ENCODE assay signal across 30 mouse cellular contexts in genomic region chr7:138913616-138914015, GRCm38 (mm10). TPM values are rescaled to one million over a fixed set of nuclear protein-coding genes. Genes with fewer than 3 reads are reported as not detected.
DNase-seq lines count a peak whose midpoint lies in the region; ATAC-seq lines count a peak whose summit lies in the region.
"Had no signal": no experiment of that assay in that cellular context is flagged by ENCODE, and none has a peak within 500 bp of the region (broad histone marks: within the 10 kb centered on the region; RNA-seq: fewer than 3 reads in every experiment).

No protein-coding gene starts in this region.

- no peaks in the 10 kb centered on the region for H3K36me3 ChIP-seq in liver, embryonic 15.5 days (replicated peaks)
- H3K36me3 ChIP-seq: embryonic facial prominence, embryonic 10.5 days; embryonic facial prominence, embryonic 13.5 days; forebrain, embryonic 12.5 days; forebrain, embryonic 15.5 days; hindbrain, embryonic 12.5 days; hindbrain, embryonic 15.5 days had no signal

- no peak for ATAC-seq in liver, embryonic 15.5 days (ENCODE audit: insufficient read depth)
- ATAC-seq: activated CD4-positive, CD25-positive, alpha-beta regulatory T cell, adult 4 months; CD4-positive, CD25-positive, alpha-beta regulatory T cell, adult 4 months; forebrain, embryonic 15.5 days; intestine, postnatal 0 days had no signal

- H3K4me2 ChIP-seq in liver, embryonic 15.5 days: no peak overlapping the region
- H3K4me2 ChIP-seq: embryonic facial prominence, embryonic 13.5 days; forebrain, embryonic 12.5 days; forebrain, embryonic 15.5 days; heart, embryonic 11.5 days; hindbrain, embryonic 12.5 days; hindbrain, embryonic 15.5 days had no signal

- H3K9me3 ChIP-seq in liver, embryonic 15.5 days (replicated peaks): no peaks in the 10 kb centered on the region
- H3K9me3 ChIP-seq: embryonic facial prominence, embryonic 10.5 days; embryonic facial prominence, embryonic 13.5 days; forebrain, embryonic 12.5 days; forebrain, embryonic 15.5 days; hindbrain, embryonic 12.5 days; hindbrain, embryonic 15.5 days had no signal

- peaks cover 26% of the 10 kb centered on the region for H3K4me1 ChIP-seq in liver, embryonic 15.5 days (replicated peaks)
- H3K4me1 ChIP-seq in brown adipose tissue, adult 24 weeks (ENCODE audit: control insufficient read depth, insufficient read depth, insufficient read length, low read length): no peaks in the 10 kb centered on the region; the same call in 1 of the 2 replicates

- 48% methylated on average over 3 of the region's 3 CpGs for WGBS in liver, embryonic 15.5 days (ENCODE audit: insufficient replicate concordance)

- DNase-seq in adrenal gland, postnatal 10 days: peak; percentile 47
- DNase-seq in adrenal gland, adult 18-20 months (ENCODE audit: low spot score in 2 of 2): no peak
- DNase-seq in liver: no peak
- DNase-seq in adrenal gland, postnatal 14 days: peak; percentile 63
- DNase-seq in lung, postnatal 25 days (ENCODE audit: low spot score): no peak
- no peak for DNase-seq in embryo, embryonic 9.5 days (ENCODE audit: extremely low spot score)
- DNase-seq: cerebellum, adult 2 months; cerebellum, adult 9-11 months; cerebellum, postnatal 25 days; gastrocnemius, postnatal 10 days; heart, adult 11 months had no signal

- H3K27me3 ChIP-seq in liver, embryonic 15.5 days: no peaks in the 10 kb centered on the region
- H3K27me3 ChIP-seq: embryonic facial prominence, embryonic 13.5 days; forebrain, embryonic 15.5 days had no signal

- 0 out of 2 replicates have a peak overlapping the region, but pooled peaks have one; percentile 19 for H3K27ac ChIP-seq in liver, embryonic 15.5 days (replicated peaks)
- peak overlapping the region; percentile 41; the same call in 1 of the 2 replicates for H3K27ac ChIP-seq in brown adipose tissue, adult 24 weeks (replicated peaks; ENCODE audit: low read depth, low read length)
- H3K27ac ChIP-seq: embryonic facial prominence, embryonic 10.5 days; embryonic facial prominence, embryonic 13.5 days; forebrain, embryonic 12.5 days; forebrain, embryonic 15.5 days; hindbrain, embryonic 12.5 days; hindbrain, embryonic 15.5 days had no signal

- H3K4me3 ChIP-seq in liver, embryonic 15.5 days (replicated peaks): no peak overlapping the region
- H3K4me3 ChIP-seq in brown adipose tissue, adult 24 weeks (ENCODE audit: insufficient read depth, low read depth, low read length): no peak overlapping the region
- H3K4me3 ChIP-seq: embryonic facial prominence, embryonic 10.5 days; embryonic facial prominence, embryonic 13.5 days; erythroblast, embryonic 14.5 days; forebrain, embryonic 12.5 days; forebrain, embryonic 15.5 days; hindbrain, embryonic 12.5 days; hindbrain, embryonic 15.5 days had no signal

- H3K9ac ChIP-seq in liver, embryonic 15.5 days: no peak overlapping the region
- H3K9ac ChIP-seq: embryonic facial prominence, embryonic 13.5 days; forebrain, embryonic 12.5 days; forebrain, embryonic 15.5 days; hindbrain, embryonic 12.5 days; hindbrain, embryonic 15.5 days had no signal

RNA-seq across cellular contexts. Expression of gene Bnip3, which starts 4.3 kb away (rescaled TPM):
- 100 to 1,000 TPM; 167 to 263 TPM for total RNA-seq in adrenal gland, postnatal 10 days (2021)
- 100 to 1,000 TPM; 143 to 261 TPM for total RNA-seq in adrenal gland, adult 18-20 months (2021)
- 119 and 126 TPM in 2 replicates for polyA plus RNA-seq in liver, embryonic 15.5 days (2015; fragmentation: Nextera tagmentation; extraction: Ambion mirVana)
- total RNA-seq in adrenal gland, postnatal 14 days (2021): 233 and 293 TPM in 2 replicates
- polyA plus RNA-seq in brown adipose tissue, adult 24 weeks (2012; ENCODE audit: insufficient read depth, insufficient read length, missing spikeins): 291 and 323 TPM in 2 replicates

RNA-seq across cellular contexts. Expression of gene Jakmip3, which starts 26.9 kb away (rescaled TPM):
- total RNA-seq in adrenal gland, postnatal 10 days (2021): 1 to 10 TPM; 2.1 to 3.5 TPM
- 1 to 10 TPM; 4.4 to 5.4 TPM for total RNA-seq in adrenal gland, adult 18-20 months (2021)
- polyA plus RNA-seq in liver, embryonic 15.5 days (2015; fragmentation: Nextera tagmentation; extraction: Ambion mirVana): not detected in 2 replicates
- 3.9 and 4.7 TPM in 2 replicates for total RNA-seq in adrenal gland, postnatal 14 days (2021)
- polyA plus RNA-seq in brown adipose tissue, adult 24 weeks (2012; ENCODE audit: insufficient read depth, insufficient read length, missing spikeins): not detected in 2 replicates
- total RNA-seq: common myeloid progenitor, adult 5-6 weeks; gastrocnemius, postnatal 4 days; hematopoietic stem cell, adult 5-6 weeks; MEL had no signal
- polyA plus RNA-seq: activated CD4-positive, CD25-positive, alpha-beta regulatory T cell, adult 4 months; C2C12; CD4-positive, CD25-positive, alpha-beta regulatory T cell, adult 4 months; erythroblast, embryonic 14.5 days; heart, postnatal 0 days had no signal

Comparison
In these comparisons a context has a peak if more than half of its experiments do, and no peak if none do; other contexts are left out.
1. DNase-seq: peak in adrenal gland, postnatal 10 days (single experiment) and adrenal gland, postnatal 14 days (single experiment); none in adrenal gland, adult 18-20 months (0 of 2), liver (single experiment), lung, postnatal 25 days (single experiment) and embryo, embryonic 9.5 days (single experiment).